Mouse (Mus musculus): ENCODE results near the gene Eif3k.
A peak's percentile ranks its signal among the peaks of the same experiment; 100 is the strongest.

Gene Eif3k

GRCm38 (mm10) chr7:28981651-28982273, at the start of gene Eif3k, which contains the start of gene Map4k1:
Eif3k (minus strand) TSS chr7:28981864.
Map4k1 (plus strand) TSS chr7:28982050.
- DNase-seq (ENCODE audit: low read depth) = peak; percentile 100

GRCm38 (mm10) chr7:29029690-29030656, 48.3 kb upstream of the Eif3k start:
- DNase-seq (ENCODE audit: low read depth) = no peak

GRCm38 (mm10) chr7:29028761-29029160, 47.1 kb upstream of the Eif3k start:
- no peak for DNase-seq (ENCODE audit: low read depth)

GRCm38 (mm10) chr7:29026811-29027210, 45.1 kb upstream of the Eif3k start:
- no peak for DNase-seq (ENCODE audit: low read depth)

- peak; percentile 69 for DNase-seq (ENCODE audit: low read depth)
Observed at GRCm38 (mm10) chr7:29026195-29026594, 44.5 kb upstream of the Eif3k start.

- DNase-seq (ENCODE audit: low read depth) = peak; percentile 65
Observed at GRCm38 (mm10) chr7:29025566-29025965, 43.9 kb upstream of the Eif3k start.

GRCm38 (mm10) chr7:29023514-29023913, 41.9 kb upstream of the Eif3k start:
- no peak for DNase-seq (ENCODE audit: low read depth)

GRCm38 (mm10) chr7:29022479-29022878, 40.8 kb upstream of the Eif3k start:
- no peak for DNase-seq (ENCODE audit: low read depth)

GRCm38 (mm10) chr7:29019447-29020220, 38.0 kb upstream of the Eif3k start:
- no peak for DNase-seq (ENCODE audit: low read depth)

GRCm38 (mm10) chr7:29017222-29017621, 35.6 kb upstream of the Eif3k start:
- DNase-seq (ENCODE audit: low read depth) = no peak

GRCm38 (mm10) chr7:29016440-29016839, 34.8 kb upstream of the Eif3k start:
- no peak for DNase-seq (ENCODE audit: low read depth)

GRCm38 (mm10) chr7:29014984-29015383, 33.3 kb upstream of the Eif3k start:
- peak; percentile 19 for DNase-seq (ENCODE audit: low read depth)

- no peak for DNase-seq (ENCODE audit: low read depth)
Observed at GRCm38 (mm10) chr7:29008714-29009113, 27.1 kb upstream of the Eif3k start.

GRCm38 (mm10) chr7:29008171-29008570, 26.5 kb upstream of the Eif3k start:
- no peak for DNase-seq (ENCODE audit: low read depth)

GRCm38 (mm10) chr7:29007224-29008101, 25.8 kb upstream of the Eif3k start:
- peak; percentile 62 for DNase-seq (ENCODE audit: low read depth)

GRCm38 (mm10) chr7:29000651-29001605, 19.3 kb upstream of the Eif3k start:
- DNase-seq (ENCODE audit: low read depth) = no peak

- DNase-seq (ENCODE audit: low read depth) = no peak
Observed at GRCm38 (mm10) chr7:28993402-28993801, 11.7 kb upstream of the Eif3k start.

GRCm38 (mm10) chr7:28992997-28993396, 11.3 kb upstream of the Eif3k start:
- no peak for DNase-seq (ENCODE audit: low read depth)

- DNase-seq (ENCODE audit: low read depth) = peak; percentile 37
Observed at GRCm38 (mm10) chr7:28991616-28992015, 10.0 kb upstream of the Eif3k start.

GRCm38 (mm10) chr7:28990766-28991273, 9.2 kb upstream of the Eif3k start:
- no peak for DNase-seq (ENCODE audit: low read depth)
